Mouse (Mus musculus) embryonic facial prominence, embryonic 15.5 days (tissue): ENCODE data around the gene Stap1. TPM values are rescaled to one million over a fixed set of nuclear protein-coding genes. Genes with fewer than 3 reads are reported as not detected.

Experiments
- ATAC-seq: fragments of 200-750 bp; cut with Nextera tagmentation; 2 replicates; pipeline ENCODE4 v1.8.0; 2017; ENCODE audit warnings: low read depth, moderate TSS enrichment; ENCODE audit not compliant: insufficient number of reproducible peaks, low FRiP score, low TSS enrichment
- H3K27ac ChIP-seq: fragments of 300-500 bp; sonication (generic); replicated peaks from 2 replicates; pipeline ENCODE4 v1.5.1; 2015; ENCODE audit warnings: mild to moderate bottlenecking, inconsistent platforms
- H3K27me3 ChIP-seq: fragments of 300-500 bp; sonication (generic); 2 replicates; pipeline ENCODE4 v1.6.1; 2015; ENCODE audit warnings: inconsistent platforms
- H3K36me3 ChIP-seq: fragments of 300-500 bp; sonication (generic); 2 replicates; pipeline ENCODE4 v1.6.1; 2015; ENCODE audit warnings: mild to moderate bottlenecking, inconsistent platforms
- H3K4me1 ChIP-seq: fragments of 300-500 bp; sonication (generic); 2 replicates; pipeline ENCODE4 v1.6.1; 2015; ENCODE audit warnings: inconsistent platforms
- H3K4me2 ChIP-seq: fragments of 300-500 bp; sonication (generic); replicated peaks from 2 replicates; pipeline ENCODE4 v1.6.1; 2015; ENCODE audit warnings: mild to moderate bottlenecking, inconsistent platforms
- H3K4me3 ChIP-seq: fragments of 300-500 bp; sonication (generic); replicated peaks from 2 replicates; pipeline ENCODE4 v1.5.1; 2015; ENCODE audit warnings: mild to moderate bottlenecking, inconsistent platforms
- H3K9ac ChIP-seq: fragments of 300-500 bp; sonication (generic); 2 replicates; pipeline ENCODE4 v1.6.1; 2015; ENCODE audit warnings: inconsistent platforms
- H3K9me3 ChIP-seq: fragments of 300-500 bp; sonication (generic); replicated peaks from 2 replicates; pipeline ENCODE4 v1.6.1; 2016; ENCODE audit warnings: inconsistent platforms
- WGBS: fragments of 180-500 bp; shearing (Covaris S2); methylation state at CpG from one replicate; pipeline ENCODE4 v1.1.7; 2015; 5-methylcytosine and 5-hydroxymethylcytosine counted together
- polyA plus RNA-seq: library from polyadenylated mRNA; unstranded; fragments of >200 nt; fragmentation: Nextera tagmentation; extraction: Ambion mirVana; gene quantifications from 2 replicates; pipeline ENCODE4 v1.2.1, GENCODE M21; 2015

Gene Stap1
- 0.85 and 0.91 TPM in 2 replicates for polyA plus RNA-seq

- Histone ChIP-seq H3K9ac (no peak within 1 kb of the TSS), H3K4me3 (no peak within 1 kb of the TSS), H3K9me3 (no peaks in the 10 kb centered on the region), H3K4me1 (peaks cover 9% of the 10 kb centered on the region; the same call in 1 of the 2 replicates), H3K4me2 (no peak within 1 kb of the TSS), H3K27me3 (no peaks in the 10 kb centered on the region), H3K36me3 (no peaks in the 10 kb centered on the region), H3K27ac (no peak within 1 kb of the TSS)
- 68% methylated on average over 7 of the region's 7 CpGs for WGBS
- no peak for ATAC-seq
Measured at GRCm38 (mm10) chr5:86071538-86071937, at the start of gene Stap1. Gene Stap1, plus strand, starts transcription at chr5:86071746.

DNA sequence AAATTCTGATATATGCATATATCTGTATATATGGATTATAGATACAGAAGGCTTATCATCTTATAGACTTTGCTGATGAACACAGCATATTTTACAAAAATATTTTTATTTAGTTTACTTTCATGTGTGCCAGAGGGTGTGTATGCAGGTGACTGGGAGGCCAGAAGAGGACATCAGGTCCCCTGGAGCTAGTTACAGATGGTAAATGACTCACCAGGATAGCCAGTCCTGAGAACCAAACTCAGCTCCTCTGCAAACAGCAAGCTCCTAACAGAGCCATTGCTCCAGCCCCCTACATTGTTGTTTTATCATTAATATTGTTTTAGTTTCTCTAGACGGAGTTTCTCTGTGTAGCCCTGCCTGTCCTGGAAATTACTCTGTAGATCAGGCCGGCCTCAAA is 41.7 kb upstream of the Stap1 start:
- Histone ChIP-seq H3K27me3 (no peaks in the 10 kb centered on the region), H3K4me3 (no peak overlapping the region), H3K27ac (no peak overlapping the region), H3K9ac (no peak overlapping the region), H3K36me3 (peaks cover 31% of the 10 kb centered on the region; the same call in 1 of the 2 replicates), H3K9me3 (no peaks in the 10 kb centered on the region), H3K4me1 (no peaks in the 10 kb centered on the region), H3K4me2 (no peak overlapping the region)
- no peak for ATAC-seq
- 79% methylated on average over 2 of the region's 2 CpGs for WGBS

DNA sequence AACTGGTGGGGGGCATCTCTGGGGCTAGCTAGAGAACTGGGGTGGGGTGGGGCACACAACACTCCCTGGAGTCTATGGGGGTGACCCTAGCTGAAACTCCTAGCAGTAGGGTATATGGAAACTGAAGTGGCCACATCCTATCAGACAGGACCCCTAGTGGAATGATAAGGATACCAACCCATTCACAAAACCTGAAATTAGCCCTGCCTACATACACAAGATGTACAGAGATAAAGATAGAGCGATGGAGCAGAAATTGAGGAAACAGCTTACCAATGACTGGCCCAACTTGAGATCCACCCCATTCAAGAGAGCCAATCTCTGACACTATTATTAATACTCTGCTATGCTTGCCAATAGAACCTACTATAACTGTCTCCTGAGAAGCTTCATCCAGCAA is 8.0 kb upstream of the Stap1 start:
- H3K4me2 ChIP-seq: peak overlapping the region; percentile 80
- no peaks in the 10 kb centered on the region for H3K27me3 ChIP-seq
- no peak overlapping the region for H3K9ac ChIP-seq
- H3K9me3 ChIP-seq: no peaks in the 10 kb centered on the region
- peaks cover 19% of the 10 kb centered on the region for H3K4me1 ChIP-seq
- WGBS: 80% methylated on average over 1 of the region's 1 CpGs
- H3K36me3 ChIP-seq: no peaks in the 10 kb centered on the region
- no peak for ATAC-seq
- H3K27ac ChIP-seq: no peak overlapping the region
- 0 out of 2 replicates have a peak overlapping the region, but pooled peaks have one; percentile 69 for H3K4me3 ChIP-seq

DNA sequence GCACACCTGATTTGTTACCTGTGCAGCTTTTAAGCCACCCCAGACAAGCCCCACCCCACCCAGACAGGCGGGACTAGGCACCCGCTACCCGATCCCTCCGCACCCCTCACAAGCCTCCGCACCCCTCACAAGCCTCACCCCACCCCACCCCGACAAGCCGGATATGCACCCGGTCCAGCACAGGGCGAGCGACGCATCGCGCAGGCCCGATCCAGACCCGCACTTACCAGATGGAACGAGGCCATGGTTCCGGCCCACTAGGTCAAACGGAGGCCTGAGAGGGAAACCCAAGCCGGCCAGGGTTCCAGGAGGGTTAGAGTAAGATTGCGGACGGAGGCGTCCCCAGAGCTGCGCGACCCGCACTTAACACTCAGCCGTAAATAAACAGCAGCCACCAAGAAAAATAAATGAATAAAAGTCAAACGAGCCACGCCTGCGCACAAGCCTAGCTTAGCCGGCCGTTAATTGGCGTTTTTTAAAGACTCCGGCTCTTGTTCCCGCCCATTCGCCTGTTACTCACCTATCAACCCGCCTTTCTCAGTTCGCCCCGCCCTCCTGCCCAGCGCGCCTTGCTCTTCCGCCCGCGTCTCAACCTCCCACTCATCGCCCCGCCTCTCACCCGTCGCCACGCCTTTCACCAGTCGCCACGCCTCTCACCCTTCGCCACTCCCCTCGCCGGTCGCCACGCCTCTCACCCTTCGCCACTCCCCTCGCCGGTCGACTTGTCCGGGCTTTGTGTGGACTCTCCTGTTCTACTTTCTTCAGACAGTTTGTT is 6.3 kb upstream of the Stap1 start, which contains the start of gene Cenpc1:
Gene Cenpc1 (minus strand): TSS at position 483 of the 775 bp plus-strand sequence.
- WGBS: under 1% methylated on average over 60 of the region's 60 CpGs
- peak within 1 kb of the TSS; percentile 57 for H3K9ac ChIP-seq
- peak within 1 kb of the TSS; percentile 80 for H3K4me2 ChIP-seq
- peak within 1 kb of the TSS; percentile 95 for H3K27ac ChIP-seq
- H3K4me3 ChIP-seq: peak within 1 kb of the TSS; percentile 69
- peaks cover 19% of the 10 kb centered on the region for H3K4me1 ChIP-seq
- peak; percentile 98 for ATAC-seq
- no peaks in the 10 kb centered on the region for H3K9me3 ChIP-seq
- H3K36me3 ChIP-seq: no peaks in the 10 kb centered on the region
- H3K27me3 ChIP-seq: no peaks in the 10 kb centered on the region

- H3K4me2 ChIP-seq: peak overlapping the region; percentile 80
- peak overlapping the region; percentile 69 for H3K4me3 ChIP-seq
Measured at GRCm38 (mm10) chr5:86065876-86066550, 5.5 kb upstream of the Stap1 start.

DNA sequence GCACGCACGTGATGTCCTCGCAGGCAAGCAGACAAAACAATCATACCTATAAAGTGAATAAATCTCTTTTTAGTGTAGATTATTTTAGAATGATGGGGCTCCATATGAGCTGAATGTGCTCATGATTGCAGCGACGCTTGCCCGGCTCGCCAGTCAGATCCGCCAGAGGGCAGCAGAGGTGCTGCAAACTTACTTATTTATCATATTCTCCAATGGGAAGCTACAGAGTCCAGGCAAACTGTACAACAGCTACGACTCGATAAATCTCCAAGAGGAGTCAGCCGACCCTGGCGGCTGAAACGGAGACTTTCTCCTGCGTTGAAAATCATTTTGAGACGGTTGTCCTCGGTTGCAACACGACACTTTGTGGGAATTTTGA is 5.0 kb upstream of the Stap1 start:
- ATAC-seq: peak; percentile 36
- H3K4me2 ChIP-seq: peak overlapping the region; percentile 80
- H3K36me3 ChIP-seq: no peaks in the 10 kb centered on the region
- H3K4me3 ChIP-seq: peak overlapping the region; percentile 69
- peaks cover 19% of the 10 kb centered on the region for H3K4me1 ChIP-seq
- H3K27ac ChIP-seq: peak overlapping the region; percentile 85
- peak overlapping the region; percentile 18; the same call in 1 of the 2 replicates for H3K9ac ChIP-seq
- WGBS: under 1% methylated on average over 17 of the region's 17 CpGs
- H3K9me3 ChIP-seq: no peaks in the 10 kb centered on the region
- no peaks in the 10 kb centered on the region for H3K27me3 ChIP-seq

More at GRCm38 (mm10) chr5:86065876-86066550, 5.5 kb upstream of the Stap1 start:
- Histone ChIP-seq H3K27ac (peak overlapping the region; percentile 85), H3K27me3 (no peaks in the 10 kb centered on the region), H3K4me1 (peaks cover 19% of the 10 kb centered on the region), H3K9me3 (no peaks in the 10 kb centered on the region), H3K36me3 (no peaks in the 10 kb centered on the region), H3K9ac (no peak overlapping the region; the same call in 1 of the 2 replicates)
- under 1% methylated on average over 17 of the region's 17 CpGs for WGBS
- peak; percentile 46 for ATAC-seq

DNA sequence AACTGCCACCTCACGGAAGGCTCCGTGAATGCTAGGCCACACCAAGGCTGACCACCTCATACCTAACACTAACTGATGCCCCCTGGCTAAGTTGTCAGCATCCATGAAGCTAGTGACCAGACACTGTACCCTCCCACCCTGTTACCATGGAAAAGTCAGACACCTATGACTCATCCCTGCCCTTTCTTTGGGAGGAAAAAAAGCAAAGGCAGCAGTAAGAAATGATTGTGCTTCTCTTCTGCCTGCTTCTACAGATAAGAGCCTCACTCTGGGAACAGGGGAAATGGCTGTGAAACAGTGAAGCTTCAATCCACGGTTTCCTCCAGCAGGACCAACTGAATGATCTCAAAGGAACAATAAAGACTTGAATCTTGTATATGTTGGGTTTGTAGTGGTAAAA is 3.1 kb upstream of the Stap1 start:
- Histone ChIP-seq H3K27me3 (no peaks in the 10 kb centered on the region), H3K4me1 (peaks cover 16% of the 10 kb centered on the region), H3K36me3 (no peaks in the 10 kb centered on the region), H3K4me3 (no peak overlapping the region), H3K4me2 (no peak overlapping the region), H3K9me3 (no peaks in the 10 kb centered on the region), H3K9ac (no peak overlapping the region), H3K27ac (no peak overlapping the region)
- WGBS: 77% methylated on average over 3 of the region's 3 CpGs
- ATAC-seq: no peak

DNA sequence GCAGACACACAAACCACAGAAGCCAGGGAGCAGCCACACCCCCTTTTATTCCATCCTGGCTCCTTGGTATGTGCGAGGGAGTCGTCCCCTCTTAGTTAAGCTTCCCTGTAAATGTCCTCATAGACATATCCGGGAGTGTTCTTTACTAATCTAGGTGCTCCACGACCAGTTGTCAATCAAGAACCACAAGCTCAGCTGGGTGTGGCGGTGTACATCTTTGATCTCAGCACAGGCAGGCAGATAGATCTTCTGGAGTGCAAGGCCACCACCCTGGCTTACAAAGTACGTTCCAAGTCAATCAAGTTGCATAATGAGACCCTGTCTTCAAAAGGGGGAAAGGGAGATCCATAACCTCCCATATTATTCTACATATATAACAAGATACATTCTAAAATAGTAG is 2.4 kb upstream of the Stap1 start:
- no peaks in the 10 kb centered on the region for H3K36me3 ChIP-seq

DNA sequence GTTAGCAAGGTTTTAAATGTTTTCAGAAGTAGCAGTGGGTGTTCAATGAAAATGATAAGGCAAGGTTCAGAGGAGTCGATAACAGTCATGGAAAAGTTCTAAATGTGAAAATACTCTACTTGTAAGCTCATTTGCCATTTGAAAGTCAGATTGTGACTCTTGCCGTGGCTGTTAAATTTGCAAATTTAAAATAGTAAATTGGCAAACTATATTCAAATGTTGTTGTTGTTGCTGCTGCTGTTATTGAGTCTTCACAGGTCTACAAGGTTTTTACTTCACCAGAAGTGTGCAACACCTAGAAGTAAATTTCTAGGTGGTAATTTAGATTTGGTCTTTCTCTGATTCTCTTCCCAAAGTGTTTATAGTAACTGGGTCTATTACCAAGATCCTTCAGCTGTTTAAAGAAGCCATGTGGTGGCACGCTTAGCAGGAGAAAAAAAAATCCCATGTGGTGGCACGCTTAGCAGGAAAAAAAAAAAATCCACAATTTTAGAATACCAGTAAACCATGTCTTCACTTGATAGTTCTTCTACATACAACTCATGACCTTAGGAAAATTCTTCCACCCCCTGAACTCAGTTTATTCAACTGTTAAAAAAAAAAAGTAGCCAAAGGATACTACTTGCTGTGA is 1.3 kb downstream of the Stap1 start:
- H3K4me1 ChIP-seq: no peaks in the 10 kb centered on the region
- H3K9ac ChIP-seq: no peak overlapping the region
- no peak overlapping the region for H3K27ac ChIP-seq
- 77% methylated on average over 4 of the region's 4 CpGs for WGBS
- H3K27me3 ChIP-seq: no peaks in the 10 kb centered on the region
- no peaks in the 10 kb centered on the region for H3K9me3 ChIP-seq
- H3K4me3 ChIP-seq: no peak overlapping the region
- H3K36me3 ChIP-seq: no peaks in the 10 kb centered on the region
- H3K4me2 ChIP-seq: no peak overlapping the region
- no peak for ATAC-seq

More for the DNA sequence above, 2.4 kb upstream of the Stap1 start:
- no peak overlapping the region for H3K27ac ChIP-seq
- peaks cover 15% of the 10 kb centered on the region; the same call in 1 of the 2 replicates for H3K4me1 ChIP-seq
- H3K9ac ChIP-seq: no peak overlapping the region
- H3K4me2 ChIP-seq: no peak overlapping the region
- no peak overlapping the region for H3K4me3 ChIP-seq
- no peaks in the 10 kb centered on the region for H3K27me3 ChIP-seq
- no peak for ATAC-seq
- no peaks in the 10 kb centered on the region for H3K9me3 ChIP-seq
- 51% methylated on average over 6 of the region's 6 CpGs for WGBS

GRCm38 (mm10) chr5:86078720-86079334 is 7.3 kb downstream of the Stap1 start:
- H3K9me3 ChIP-seq: no peaks in the 10 kb centered on the region
- 64% methylated on average over 3 of the region's 3 CpGs for WGBS

GRCm38 (mm10) chr5:86083987-86084386 is 12.4 kb downstream of the Stap1 start:
- WGBS: 78% methylated on average over 6 of the region's 6 CpGs
- Histone ChIP-seq H3K4me1 (no peaks in the 10 kb centered on the region), H3K27me3 (no peaks in the 10 kb centered on the region), H3K27ac (no peak overlapping the region), H3K4me3 (no peak overlapping the region), H3K9me3 (no peaks in the 10 kb centered on the region), H3K36me3 (no peaks in the 10 kb centered on the region), H3K9ac (no peak overlapping the region), H3K4me2 (no peak overlapping the region)
- no peak for ATAC-seq

More at GRCm38 (mm10) chr5:86078720-86079334, 7.3 kb downstream of the Stap1 start:
- Histone ChIP-seq H3K36me3 (no peaks in the 10 kb centered on the region), H3K27me3 (no peaks in the 10 kb centered on the region), H3K4me1 (no peaks in the 10 kb centered on the region), H3K27ac (no peak overlapping the region), H3K9ac (no peak overlapping the region), H3K4me3 (no peak overlapping the region), H3K4me2 (no peak overlapping the region)
- ATAC-seq: no peak
